Mouse (Mus musculus): ENCODE results near the gene AI481877. TPM values are rescaled to one million over a fixed set of nuclear protein-coding genes. Genes with fewer than 3 reads are reported as not detected.
A peak's percentile ranks its signal among the peaks of the same experiment; 100 is the strongest.

Gene AI481877
- polyA plus RNA-seq, 1 experiment from 2014 or later: not detected

DNA sequence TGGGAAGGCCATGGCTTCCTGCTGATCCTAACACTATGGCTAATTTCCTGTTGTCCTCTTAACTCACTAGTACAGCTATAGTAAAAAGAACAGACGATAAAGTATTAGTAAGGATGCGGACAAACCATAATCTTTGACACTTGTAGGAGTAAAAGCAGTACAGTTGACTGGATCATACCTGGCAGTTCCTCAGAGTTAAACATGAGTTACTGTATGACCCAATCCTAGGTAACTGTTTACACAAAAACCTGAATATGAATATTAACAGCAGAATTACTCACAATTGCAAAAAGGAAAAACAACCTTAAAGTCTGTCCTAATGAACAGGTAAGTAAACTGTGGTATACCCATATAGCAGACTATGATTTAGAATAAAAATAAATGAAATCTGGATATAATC lies 30.9 kb downstream of the AI481877 start:
- 84% methylated on average over 2 of the region's 2 CpGs for WGBS
- H3K9me3 ChIP-seq (replicated peaks): no peaks in the 10 kb centered on the region
- H3K4me3 ChIP-seq: no peak overlapping the region
- H3K27ac ChIP-seq: no peak overlapping the region
- H3K27me3 ChIP-seq (ENCODE audit: low read depth, poor library complexity, severe bottlenecking): no peaks in the 10 kb centered on the region
- H3K36me3 ChIP-seq: no peaks in the 10 kb centered on the region
- no peak for DNase-seq (ENCODE audit: low spot score)
- no peaks in the 10 kb centered on the region for H3K4me1 ChIP-seq

DNA sequence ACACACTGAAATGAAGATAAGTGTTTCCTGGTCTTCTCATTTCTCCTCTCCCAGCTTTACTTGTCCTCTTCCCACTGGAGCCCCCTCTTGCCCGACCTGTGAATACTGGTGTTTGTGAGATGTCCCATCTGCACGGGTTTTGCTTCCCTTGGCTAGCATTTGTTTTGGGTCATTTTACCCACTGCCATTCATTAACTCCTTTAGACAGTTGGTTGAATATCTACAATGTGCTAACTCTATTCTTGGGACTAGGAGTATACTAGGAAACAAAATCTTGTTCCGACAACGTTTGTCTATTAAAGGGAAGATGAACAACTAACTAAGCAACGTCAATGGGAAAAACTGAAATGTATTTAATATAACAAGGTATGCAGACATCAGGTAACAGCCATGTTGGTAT lies 32.1 kb downstream of the AI481877 start:
- H3K9me3 ChIP-seq (replicated peaks): no peaks in the 10 kb centered on the region
- WGBS: 82% methylated on average over 5 of the region's 5 CpGs
- no peaks in the 10 kb centered on the region for H3K4me1 ChIP-seq
- H3K36me3 ChIP-seq: no peaks in the 10 kb centered on the region
- H3K27ac ChIP-seq: no peak overlapping the region
- H3K4me3 ChIP-seq: no peak overlapping the region
- no peak for DNase-seq (ENCODE audit: low spot score)
- no peaks in the 10 kb centered on the region for H3K27me3 ChIP-seq (ENCODE audit: low read depth, poor library complexity, severe bottlenecking)

DNA sequence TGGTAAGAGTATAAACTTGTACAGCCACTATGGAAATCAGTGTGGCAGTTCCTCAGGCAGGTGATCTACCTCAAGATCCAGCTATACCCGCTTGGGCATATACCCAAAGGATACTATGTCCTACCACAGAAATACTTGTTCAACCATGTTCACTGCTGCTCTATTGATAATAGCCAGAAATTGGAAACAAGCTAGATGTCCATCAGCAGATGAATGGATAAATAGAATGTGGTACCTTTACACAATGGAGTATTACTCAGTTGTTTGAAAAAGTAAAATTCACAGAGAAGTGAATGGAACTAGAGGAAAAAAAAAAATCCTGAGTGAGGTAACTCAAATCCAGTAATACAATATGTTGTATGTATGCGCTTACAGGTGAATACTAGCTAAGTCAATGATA lies 34.6 kb downstream of the AI481877 start:
- no peaks in the 10 kb centered on the region for H3K9me3 ChIP-seq (replicated peaks)
- H3K4me3 ChIP-seq: no peak overlapping the region
- H3K36me3 ChIP-seq: no peaks in the 10 kb centered on the region
- no peaks in the 10 kb centered on the region for H3K4me1 ChIP-seq
- WGBS: 91% methylated on average over 2 of the region's 2 CpGs
- DNase-seq (ENCODE audit: low spot score): no peak
- H3K27ac ChIP-seq: no peak overlapping the region
- H3K27me3 ChIP-seq (ENCODE audit: low read depth, poor library complexity, severe bottlenecking): no peaks in the 10 kb centered on the region

DNA sequence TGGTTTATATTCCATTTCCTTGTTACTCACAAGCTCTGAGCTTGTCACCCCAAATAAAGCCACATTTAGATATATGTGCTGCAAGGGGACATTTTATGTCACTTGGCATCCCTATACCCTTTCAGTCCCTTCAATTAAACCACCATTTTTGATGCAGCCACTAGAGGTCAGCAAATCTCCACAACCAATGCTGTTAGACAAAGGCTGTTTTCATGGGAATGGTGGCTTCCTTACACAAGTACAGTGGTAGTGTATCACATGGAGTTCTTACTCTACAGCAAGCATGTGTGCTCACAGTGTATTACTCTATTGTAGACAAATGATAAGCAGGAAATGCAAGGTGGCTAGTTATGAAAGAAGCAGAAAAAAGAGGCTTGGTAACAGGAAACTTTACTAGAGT lies 42.4 kb downstream of the AI481877 start:
- no peaks in the 10 kb centered on the region for H3K9me3 ChIP-seq (replicated peaks)
- DNase-seq (ENCODE audit: low spot score): peak; percentile 72
- H3K36me3 ChIP-seq: no peaks in the 10 kb centered on the region
- no peaks in the 10 kb centered on the region for H3K4me1 ChIP-seq
- no peak overlapping the region for H3K4me3 ChIP-seq
- no peak overlapping the region for H3K27ac ChIP-seq
- H3K27me3 ChIP-seq (ENCODE audit: low read depth, poor library complexity, severe bottlenecking): no peaks in the 10 kb centered on the region

DNA sequence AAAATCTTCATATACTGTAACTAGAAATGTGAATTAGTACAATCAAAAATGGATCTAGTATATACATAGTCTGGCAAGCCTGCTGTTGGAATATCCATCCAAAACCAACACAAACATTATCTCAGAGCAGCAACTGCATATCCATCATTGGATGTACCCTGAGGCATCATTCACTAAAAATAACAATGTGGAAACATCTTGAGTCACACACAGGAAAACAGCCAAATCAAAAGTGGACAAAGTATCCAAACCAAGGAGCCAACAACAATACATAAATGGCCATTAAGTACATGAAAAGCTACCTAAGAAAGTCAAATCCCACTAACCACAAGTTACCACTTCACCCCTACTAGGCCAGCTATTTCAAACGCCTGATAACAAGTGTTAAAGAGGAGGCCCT lies 49.4 kb downstream of the AI481877 start:
- Histone ChIP-seq H3K9me3 (replicated peaks) (no peaks in the 10 kb centered on the region), H3K27me3 (ENCODE audit: low read depth, poor library complexity, severe bottlenecking) (no peaks in the 10 kb centered on the region), H3K4me3 (no peak overlapping the region), H3K36me3 (no peaks in the 10 kb centered on the region), H3K27ac (no peak overlapping the region), H3K4me1 (no peaks in the 10 kb centered on the region)
- 32% methylated on average over 1 of the region's 1 CpGs for WGBS
- DNase-seq (ENCODE audit: low spot score): no peak

DNA sequence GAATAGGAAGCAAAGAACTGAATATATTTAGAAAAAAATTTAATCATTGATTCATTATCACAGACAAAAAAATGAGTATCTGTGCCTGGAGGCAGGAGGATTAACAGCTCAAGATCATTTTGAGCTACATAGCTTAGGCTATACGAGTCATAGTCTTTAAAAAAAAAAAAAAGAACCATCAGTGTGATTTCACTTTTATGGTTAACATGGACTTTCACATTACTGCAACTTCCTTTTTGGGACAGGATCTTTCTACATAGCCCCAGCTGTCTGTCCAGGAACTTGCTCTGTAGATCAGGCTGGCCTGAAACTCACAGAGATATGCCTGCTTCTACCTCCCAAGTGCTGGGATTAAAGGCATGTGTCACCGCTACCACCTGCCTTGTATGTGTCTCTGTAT lies 55.4 kb downstream of the AI481877 start:
- Histone ChIP-seq H3K27ac (no peak overlapping the region), H3K4me3 (no peak overlapping the region), H3K4me1 (no peaks in the 10 kb centered on the region), H3K27me3 (ENCODE audit: low read depth, poor library complexity, severe bottlenecking) (no peaks in the 10 kb centered on the region), H3K36me3 (no peaks in the 10 kb centered on the region), H3K9me3 (replicated peaks) (no peaks in the 10 kb centered on the region)
- no peak for DNase-seq (ENCODE audit: low spot score)
- 91% methylated on average over 2 of the region's 2 CpGs for WGBS

DNA sequence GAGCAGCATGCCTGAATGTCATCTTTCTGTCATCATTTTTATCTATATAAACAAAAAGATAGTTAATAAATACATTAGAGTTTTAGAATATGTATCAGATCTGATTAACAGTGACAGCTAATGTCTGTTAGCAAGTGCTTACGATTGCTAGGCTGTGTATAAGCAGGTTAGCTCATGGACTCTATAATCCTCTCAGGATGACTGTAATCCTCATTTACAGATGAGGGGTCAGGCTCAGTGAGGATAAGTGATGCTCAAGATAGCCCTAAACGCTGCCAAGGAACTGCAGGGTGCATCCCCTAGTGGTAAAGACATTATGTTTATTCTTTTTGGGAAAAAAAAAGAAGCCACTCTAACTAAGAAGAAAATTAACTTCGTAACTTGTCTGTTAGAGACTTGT lies 69.5 kb downstream of the AI481877 start:
- Histone ChIP-seq H3K36me3 (no peaks in the 10 kb centered on the region), H3K9me3 (replicated peaks) (no peaks in the 10 kb centered on the region), H3K27me3 (ENCODE audit: low read depth, poor library complexity, severe bottlenecking) (no peaks in the 10 kb centered on the region), H3K27ac (no peak overlapping the region), H3K4me3 (no peak overlapping the region), H3K4me1 (no peaks in the 10 kb centered on the region)
- 61% methylated on average over 3 of the region's 3 CpGs for WGBS
- no peak for DNase-seq (ENCODE audit: low spot score)

DNA sequence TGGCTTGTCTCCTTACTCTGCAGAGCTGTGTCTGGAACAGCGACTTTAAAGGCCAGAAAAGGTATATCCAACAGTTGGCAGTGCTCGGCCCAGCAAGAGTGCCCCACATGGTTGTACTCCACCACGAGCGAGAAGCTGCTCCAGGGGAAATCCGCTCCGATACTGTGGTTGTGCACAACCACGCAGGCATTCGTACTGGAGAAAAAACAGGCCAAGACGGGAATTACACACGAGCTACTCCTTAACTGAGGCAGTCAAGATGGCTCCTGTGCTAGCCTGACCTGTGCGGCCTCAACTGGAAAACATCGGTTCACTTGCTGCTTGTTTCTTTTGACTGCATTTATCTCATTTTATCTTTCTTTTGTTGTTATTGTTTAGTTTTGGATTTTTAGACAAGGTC lies 76.3 kb downstream of the AI481877 start:
- 77% methylated on average over 12 of the region's 12 CpGs for WGBS
- no peaks in the 10 kb centered on the region for H3K9me3 ChIP-seq (replicated peaks)
- H3K36me3 ChIP-seq: no peaks in the 10 kb centered on the region
- no peaks in the 10 kb centered on the region for H3K4me1 ChIP-seq
- no peak overlapping the region for H3K4me3 ChIP-seq
- no peak for DNase-seq (ENCODE audit: low spot score)
- no peak overlapping the region for H3K27ac ChIP-seq
- H3K27me3 ChIP-seq (ENCODE audit: low read depth, poor library complexity, severe bottlenecking): no peaks in the 10 kb centered on the region

DNA sequence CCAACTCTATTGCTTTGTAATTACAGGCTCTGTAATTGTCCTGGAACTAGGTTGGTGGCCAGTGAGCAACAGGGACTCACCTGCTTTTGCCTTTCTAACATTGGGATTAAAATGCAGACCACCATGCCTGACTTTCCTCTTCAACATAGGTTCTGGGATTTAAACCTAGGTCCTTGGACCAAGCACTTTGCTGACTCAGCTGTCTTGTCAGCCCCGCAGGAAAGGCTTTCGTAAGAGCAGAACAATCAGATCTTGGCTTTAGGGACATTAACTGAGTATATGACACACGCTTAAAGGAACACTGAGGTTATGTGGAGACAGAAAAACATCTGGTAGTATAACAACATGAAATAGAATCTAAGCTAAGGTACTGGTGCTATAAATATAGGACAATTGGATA lies 80.9 kb downstream of the AI481877 start:
- no peak overlapping the region for H3K4me3 ChIP-seq
- no peak for DNase-seq (ENCODE audit: low spot score)
- H3K4me1 ChIP-seq: no peaks in the 10 kb centered on the region
- H3K27ac ChIP-seq: no peak overlapping the region
- H3K27me3 ChIP-seq (ENCODE audit: low read depth, poor library complexity, severe bottlenecking): no peaks in the 10 kb centered on the region
- H3K9me3 ChIP-seq (replicated peaks): no peaks in the 10 kb centered on the region
- no peaks in the 10 kb centered on the region for H3K36me3 ChIP-seq
- 96% methylated on average over 3 of the region's 3 CpGs for WGBS

DNA sequence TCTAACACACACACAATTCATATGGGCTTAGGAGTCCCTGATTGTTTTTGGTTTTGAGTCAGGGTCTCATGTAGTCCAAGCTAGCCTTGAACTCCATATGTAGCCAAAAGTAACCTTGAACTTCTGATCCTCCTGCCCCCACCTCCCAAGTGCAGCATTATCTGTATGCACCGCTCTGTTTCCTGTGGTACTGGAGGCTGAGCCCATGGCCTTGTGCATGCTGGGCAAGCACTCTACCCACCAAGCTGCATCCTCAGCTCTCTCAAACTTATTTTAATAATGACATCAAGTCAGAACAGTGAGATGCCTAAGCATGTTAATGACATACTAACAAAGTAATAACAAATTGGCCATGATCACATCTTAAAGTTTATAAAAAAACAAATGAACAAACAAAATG lies 87.7 kb downstream of the AI481877 start:
- DNase-seq (ENCODE audit: low spot score): no peak
- 90% methylated on average over 1 of the region's 1 CpGs for whole genome bisulfite sequencing
- Histone ChIP-seq H3K36me3 (no peaks in the 10 kb centered on the region), H3K4me1 (0 out of 2 replicates have a peak, but pooled peaks cover 3% of the 10 kb centered on the region), H3K27ac (no peak overlapping the region), H3K4me3 (no peak overlapping the region), H3K27me3 (ENCODE audit: low read depth, poor library complexity, severe bottlenecking) (no peaks in the 10 kb centered on the region), H3K9me3 (replicated peaks) (no peaks in the 10 kb centered on the region)

DNA sequence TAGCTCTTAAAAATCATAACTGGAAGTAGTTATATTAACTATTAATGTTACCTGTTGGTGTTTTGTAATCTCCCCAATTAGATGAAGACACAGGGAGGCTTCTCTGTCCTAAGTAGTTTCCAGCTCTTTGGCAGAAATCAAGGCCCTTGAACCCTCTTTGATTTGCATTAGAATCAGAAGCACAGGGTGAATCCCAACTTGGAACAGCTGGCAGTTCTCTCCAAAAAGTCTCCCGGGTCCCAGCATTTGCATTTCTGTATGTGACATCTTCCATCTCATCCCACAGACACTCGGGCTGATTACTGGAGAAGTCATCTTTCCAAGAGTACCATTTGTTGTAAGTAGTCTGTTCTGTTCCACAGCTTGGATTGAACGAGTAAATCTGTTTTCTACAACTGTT lies 91.6 kb downstream of the AI481877 start:
- no peak overlapping the region for H3K27ac ChIP-seq
- no peak overlapping the region for H3K4me3 ChIP-seq
- no peaks in the 10 kb centered on the region for H3K27me3 ChIP-seq (ENCODE audit: low read depth, poor library complexity, severe bottlenecking)
- DNase-seq (ENCODE audit: low spot score): no peak
- WGBS: 39% methylated on average over 3 of the region's 3 CpGs
- peaks cover 5% of the 10 kb centered on the region; the same call in 1 of the 2 replicates for H3K36me3 ChIP-seq
- H3K9me3 ChIP-seq (replicated peaks): no peaks in the 10 kb centered on the region
- H3K4me1 ChIP-seq: 0 out of 2 replicates have a peak, but pooled peaks cover 3% of the 10 kb centered on the region

DNA sequence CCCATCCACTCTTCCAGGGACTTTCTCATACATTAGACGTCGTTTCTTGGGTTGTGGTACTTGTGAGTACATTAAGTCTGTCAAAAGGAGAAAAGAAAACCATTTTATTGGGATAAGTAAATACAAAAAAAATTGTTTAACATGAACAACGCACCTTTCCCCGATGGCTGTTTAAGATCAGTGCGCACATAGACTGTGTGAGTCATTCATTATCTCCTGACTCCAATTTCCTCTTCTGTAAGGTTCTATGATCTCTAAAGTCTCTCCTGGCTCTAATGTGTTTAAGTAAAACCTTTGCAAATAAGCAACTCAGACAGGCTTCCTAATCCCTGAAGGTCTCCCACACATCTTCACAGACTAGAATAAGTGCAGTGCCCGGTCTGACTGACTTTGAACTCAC lies 94.9 kb downstream of the AI481877 start:
- Histone ChIP-seq H3K27me3 (ENCODE audit: low read depth, poor library complexity, severe bottlenecking) (no peaks in the 10 kb centered on the region), H3K4me1 (0 out of 2 replicates have a peak, but pooled peaks cover 3% of the 10 kb centered on the region), H3K36me3 (peaks cover 26% of the 10 kb centered on the region), H3K27ac (no peak overlapping the region), H3K4me3 (no peak overlapping the region), H3K9me3 (replicated peaks) (no peaks in the 10 kb centered on the region)
- DNase-seq (ENCODE audit: low spot score): no peak
- 91% methylated on average over 6 of the region's 6 CpGs for WGBS

DNA sequence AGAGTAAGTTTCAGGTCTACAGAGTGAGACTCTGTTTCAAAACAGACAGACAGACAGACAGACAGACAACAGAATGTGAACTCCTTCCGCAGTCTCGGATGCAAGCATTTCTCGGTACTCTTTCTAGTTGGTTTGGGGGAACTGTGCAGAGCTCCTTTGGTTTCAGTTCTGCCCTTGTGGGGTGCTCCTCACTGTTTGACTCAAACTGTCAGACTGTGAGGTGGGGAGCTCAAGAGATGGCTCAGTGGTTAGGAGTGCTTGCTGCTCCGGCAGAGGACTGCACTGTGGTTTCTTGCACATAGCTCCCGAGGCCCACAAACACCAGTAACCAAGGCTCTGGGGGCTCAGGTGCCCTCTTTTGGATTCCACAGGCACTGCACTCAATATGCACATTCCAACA lies 95.7 kb downstream of the AI481877 start:
- WGBS: 95% methylated on average over 5 of the region's 5 CpGs
- H3K27ac ChIP-seq: no peak overlapping the region
- 0 out of 2 replicates have a peak, but pooled peaks cover 3% of the 10 kb centered on the region for H3K4me1 ChIP-seq
- no peak overlapping the region for H3K4me3 ChIP-seq
- no peaks in the 10 kb centered on the region for H3K9me3 ChIP-seq (replicated peaks)
- H3K27me3 ChIP-seq (ENCODE audit: low read depth, poor library complexity, severe bottlenecking): no peaks in the 10 kb centered on the region
- H3K36me3 ChIP-seq: peaks cover 27% of the 10 kb centered on the region
- DNase-seq (ENCODE audit: low spot score): no peak

DNA sequence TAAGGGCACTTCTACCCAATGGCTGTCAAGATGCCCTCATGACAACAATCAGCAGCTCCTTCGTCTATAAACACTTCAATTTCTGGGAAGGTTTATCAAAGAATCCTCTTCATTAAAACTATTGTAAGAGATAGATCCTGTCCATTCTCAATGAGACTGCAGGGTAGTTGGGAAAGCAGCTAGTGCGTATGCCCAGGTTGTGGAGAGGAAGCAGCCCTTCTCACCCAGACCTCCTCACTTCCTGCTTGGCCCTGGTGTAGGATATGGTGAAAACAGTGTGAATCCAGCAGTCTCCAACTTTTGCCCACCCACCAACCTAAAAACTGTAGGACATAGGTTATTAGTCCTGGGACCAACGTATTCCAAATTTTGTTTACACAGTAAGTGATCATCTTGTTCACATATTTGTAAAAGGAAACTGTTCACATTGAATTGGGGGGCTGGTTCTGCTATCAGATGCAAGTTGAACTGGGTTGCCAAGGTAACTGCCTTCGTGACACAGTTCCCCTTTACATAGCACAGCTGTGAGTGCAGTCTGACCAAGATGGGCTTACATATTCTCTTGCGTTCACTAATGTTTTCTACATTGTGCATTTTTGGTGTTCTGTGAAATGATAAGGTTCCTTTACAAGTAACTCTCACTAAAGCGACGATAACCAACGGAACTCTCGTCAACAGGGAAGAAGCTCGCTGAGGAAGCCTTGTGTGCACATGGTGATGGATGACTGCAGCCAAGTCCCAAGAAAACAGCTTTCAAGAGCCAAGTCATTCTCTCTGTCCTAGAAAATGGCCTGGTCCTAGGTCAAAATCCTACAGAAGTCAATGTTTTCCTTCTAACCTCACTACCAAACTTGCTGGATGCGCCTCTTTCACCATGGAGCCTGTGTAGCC lies 98.1 kb downstream of the AI481877 start:
- Histone ChIP-seq H3K27me3 (ENCODE audit: low read depth, poor library complexity, severe bottlenecking) (no peaks in the 10 kb centered on the region), H3K4me3 (no peak overlapping the region), H3K4me1 (peaks cover 5% of the 10 kb centered on the region), H3K27ac (no peak overlapping the region), H3K36me3 (peaks cover 30% of the 10 kb centered on the region), H3K9me3 (replicated peaks) (no peaks in the 10 kb centered on the region)
- no peak for DNase-seq (ENCODE audit: low spot score)
- WGBS: 94% methylated on average over 11 of the region's 11 CpGs

All from limb, embryonic 10.5 days (tissue).